Mouse (Mus musculus) G1E (cell line): ENCODE measurements around the gene Nr2c2.

Experiments
- CTCF ChIP-seq: IDR thresholded peaks from 2 replicates; pipeline ENCODE4 v1.5.1; 2012; ENCODE audit warnings: low read depth, low read length, inconsistent platforms, mixed read lengths
- GATA1 ChIP-seq: IDR thresholded peaks from 2 replicates; pipeline ENCODE4 v1.6.1; 2012; ENCODE audit warnings: borderline replicate concordance, low read length, inconsistent platforms, mixed read lengths
- GATA2 ChIP-seq: IDR thresholded peaks from 2 replicates; pipeline ENCODE4 v1.6.1; 2012; ENCODE audit warnings: low read depth, low read length, inconsistent platforms, borderline replicate concordance
- POLR2AphosphoS5 ChIP-seq: IDR thresholded peaks from 2 replicates; pipeline ENCODE4 v1.6.1; 2012; ENCODE audit warnings: low read depth, low read length, inconsistent platforms; ENCODE audit not compliant: insufficient replicate concordance
- TAL1 ChIP-seq: conservative IDR thresholded peaks from 2 replicates; pipeline ENCODE4 v1.6.1; 2012; ENCODE audit warnings: low read depth, low read length, inconsistent platforms, mixed read lengths

GRCm38 (mm10) chr6:92089982-92090381 is 1.2 kb upstream of the Nr2c2 start:
- no peak for TF ChIP-seq POLR2AphosphoS5
- TF ChIP-seq CTCF: no peak
- no peak for TF ChIP-seq GATA1
- no peak for TF ChIP-seq TAL1
- no peak for TF ChIP-seq GATA2
